Mouse (Mus musculus) small intestine, adult 2 months (tissue): ENCODE measurements around the gene Odf2l.

Experiments used
- CTCF ChIP-seq: fragments of 200-500 bp; IDR thresholded peaks from 2 replicates; pipeline ENCODE4 v1.5.1; 2012; ENCODE audit warnings: low read depth, mild to moderate bottlenecking, control low read depth, inconsistent platforms, low read length, moderate library complexity, mixed read lengths; ENCODE audit not compliant: insufficient replicate concordance, insufficient read length; ENCODE audit errors: extremely low read depth
- POLR2A ChIP-seq: fragments of 200-500 bp; IDR thresholded peaks from 2 replicates; pipeline ENCODE4 v1.6.1; 2012; ENCODE audit warnings: low read depth, mild to moderate bottlenecking, control low read depth, inconsistent platforms, low read length, moderate library complexity

DNA sequence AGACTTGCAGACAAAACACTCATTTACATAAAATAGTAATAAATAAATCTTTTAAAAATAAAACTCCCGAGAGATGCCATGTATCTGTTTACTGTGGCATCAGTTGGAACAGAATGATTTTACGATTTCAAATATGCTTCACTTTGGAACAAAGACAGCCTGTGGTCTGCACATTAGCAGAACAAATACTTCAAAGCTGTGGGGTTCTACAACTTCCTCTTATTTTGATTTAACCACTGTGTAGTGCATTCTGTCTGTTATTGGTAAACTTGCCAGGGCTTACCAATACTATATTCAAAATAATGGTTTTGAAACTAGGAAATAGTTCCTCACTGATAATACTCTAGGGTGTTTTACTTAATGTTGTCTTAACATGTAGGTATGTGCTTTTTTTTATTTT, 8.2 kb downstream of the Odf2l start:
- TF ChIP-seq CTCF: no peak
- TF ChIP-seq POLR2A: no peak
